Mouse (Mus musculus): Measurements from ENCODE around the gene Flt3l.
A peak's percentile ranks its signal among the peaks of the same experiment; 100 is the strongest.
"Not testable (repeated sequence)": the region's sequence is repeated elsewhere in the genome, so short reads cannot be mapped to it uniquely, and the experiment has no call there.

Flt3l gene

GRCm38 (mm10) chr7:45098541-45099240, 37.5 kb downstream of the Flt3l start:
- no peak for DNase-seq (ENCODE audit: low spot score in 2 of 2)

GRCm38 (mm10) chr7:45097479-45097878, 38.8 kb downstream of the Flt3l start:
- DNase-seq (ENCODE audit: low spot score in 2 of 2), result no peak

DNA sequence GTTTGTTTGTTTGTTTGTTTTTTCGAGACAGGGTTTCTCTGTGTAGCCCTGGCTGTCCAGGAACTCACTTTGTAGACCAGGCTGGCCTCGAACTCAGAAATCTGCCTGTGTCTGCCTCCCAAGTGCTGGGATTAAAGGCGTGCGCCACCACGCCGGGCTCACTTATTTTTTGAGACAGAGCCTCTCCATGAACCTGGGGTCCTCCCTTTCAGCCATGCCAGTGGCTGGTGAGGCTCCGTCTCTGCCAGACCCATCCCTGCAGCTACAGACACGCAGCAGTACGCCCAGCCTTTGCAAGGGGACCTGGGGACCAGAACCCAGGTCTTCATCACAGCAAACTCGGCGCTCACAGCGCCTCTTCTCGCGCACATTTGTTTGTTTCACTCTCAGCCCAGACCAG, 40.3 kb downstream of the Flt3l start:
- DNase-seq (ENCODE audit: low spot score in 2 of 2), result not testable (repeated sequence)

DNA sequence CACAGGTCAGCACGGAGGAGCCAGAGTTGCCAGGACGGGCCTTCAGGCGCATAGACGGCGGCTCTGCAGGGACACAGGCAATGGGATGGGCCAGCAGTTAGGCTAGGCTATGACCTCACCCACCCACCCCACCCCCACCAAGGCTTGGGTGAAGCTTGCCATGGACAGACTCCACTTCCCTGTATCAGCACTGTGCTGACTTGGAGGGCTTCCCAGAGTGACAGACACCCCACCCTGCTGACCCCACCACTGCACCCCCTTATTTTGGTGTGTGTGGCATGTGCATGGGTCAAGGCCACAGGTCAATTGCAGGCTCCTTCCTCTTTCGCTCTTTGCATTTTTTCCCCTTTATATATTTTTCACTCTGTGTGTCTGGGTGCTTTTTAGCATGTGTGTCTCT, 40.9 kb downstream of the Flt3l start:
- no peak for DNase-seq (ENCODE audit: low spot score in 2 of 2)

DNA sequence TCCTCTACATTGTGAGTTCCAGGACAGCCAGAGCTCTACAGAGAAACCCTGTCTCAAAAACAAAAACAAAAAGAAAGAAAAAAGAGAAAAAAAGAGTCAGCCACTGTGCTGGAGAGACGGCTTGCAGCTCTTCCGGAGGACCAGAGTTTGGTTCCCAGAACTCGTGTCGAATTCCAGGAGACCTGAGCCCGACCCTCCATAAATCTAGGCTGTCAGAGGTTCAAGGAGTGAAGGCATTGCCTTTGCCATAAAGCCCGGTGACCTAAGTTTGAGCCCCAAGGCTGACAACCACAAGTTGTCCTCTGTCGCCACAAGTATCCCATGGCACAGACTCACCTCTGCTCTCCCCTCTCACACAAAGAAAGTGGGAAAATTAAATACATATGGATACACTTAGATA, 42.1 kb downstream of the Flt3l start:
- DNase-seq (ENCODE audit: low spot score in 2 of 2), result no peak

DNA sequence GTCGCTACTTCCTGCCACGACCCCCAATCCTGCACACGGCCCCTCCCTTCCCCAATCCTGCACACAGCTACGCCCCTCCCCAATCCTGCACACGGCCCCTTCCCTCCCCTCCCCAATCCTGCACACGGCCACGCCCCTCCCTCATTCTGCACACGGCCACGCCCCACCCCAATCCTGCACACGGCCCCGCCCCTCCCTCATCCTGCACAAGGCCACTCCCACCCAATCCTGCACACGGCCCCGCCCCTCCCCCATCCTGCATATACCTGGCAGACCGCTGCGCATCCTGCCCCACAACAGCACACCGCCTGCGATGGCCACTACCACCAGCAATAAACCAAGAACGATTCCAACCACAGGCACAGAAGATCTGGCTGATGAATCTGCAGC, 42.7 kb downstream of the Flt3l start:
- DNase-seq (ENCODE audit: low spot score in 2 of 2), result no peak

- DNase-seq (ENCODE audit: low spot score in 2 of 2), result no peak
Observed at GRCm38 (mm10) chr7:45092828-45093515, 43.3 kb downstream of the Flt3l start.

GRCm38 (mm10) chr7:45092048-45092447, 44.2 kb downstream of the Flt3l start, which contains the start of gene Rcn3:
Gene Rcn3 (minus strand): TSS chr7:45092221.
- peak; percentile 41 to 64 for DNase-seq (ENCODE audit: low spot score in 2 of 2)

- DNase-seq (ENCODE audit: low spot score in 2 of 2), result no peak
Observed at GRCm38 (mm10) chr7:45091001-45091990, 44.9 kb downstream of the Flt3l start.

GRCm38 (mm10) chr7:45090251-45090977, 45.8 kb downstream of the Flt3l start:
- DNase-seq (ENCODE audit: low spot score in 2 of 2), result no peak

DNA sequence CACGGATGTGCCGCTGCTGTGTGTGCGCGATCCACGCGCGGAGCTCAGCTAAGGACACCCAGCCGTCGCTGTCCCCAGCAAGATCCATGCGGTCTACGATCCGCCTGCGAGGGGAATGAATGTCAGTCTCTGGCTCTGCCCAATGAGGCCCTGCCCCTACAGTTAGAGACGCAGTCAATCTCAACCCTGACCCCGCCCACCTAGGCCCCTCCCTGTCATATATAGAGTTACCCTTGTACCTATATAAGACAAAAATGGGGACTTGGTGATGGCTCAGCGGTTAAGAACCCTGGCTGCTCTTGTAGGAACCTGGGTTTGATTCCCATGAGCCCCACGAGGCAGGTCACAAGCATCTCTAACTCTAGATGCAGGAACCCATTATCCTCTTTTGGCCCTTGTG, 47.6 kb downstream of the Flt3l start:
- DNase-seq (ENCODE audit: low spot score in 2 of 2), result no peak

DNA sequence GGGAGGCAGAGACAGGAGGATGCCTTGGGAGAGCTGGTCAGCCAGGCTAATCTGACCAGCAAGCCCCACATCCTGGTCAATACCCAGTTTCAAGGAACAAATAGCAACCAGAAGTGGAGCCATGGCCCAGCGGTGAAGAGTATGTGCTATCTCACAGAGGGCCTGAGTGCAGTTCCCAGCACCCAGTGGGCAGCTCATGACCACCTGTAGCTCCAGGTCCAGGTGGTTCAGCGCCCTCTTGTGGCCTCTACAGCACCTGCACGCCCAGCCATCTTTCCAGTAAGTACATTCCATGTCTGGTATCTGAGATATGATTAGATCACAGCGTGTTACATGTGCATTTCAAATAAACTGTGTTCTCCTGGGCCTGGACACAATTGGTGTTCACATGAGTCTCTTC, 50.1 kb downstream of the Flt3l start:
- no peak for DNase-seq (ENCODE audit: low spot score in 2 of 2)

DNA sequence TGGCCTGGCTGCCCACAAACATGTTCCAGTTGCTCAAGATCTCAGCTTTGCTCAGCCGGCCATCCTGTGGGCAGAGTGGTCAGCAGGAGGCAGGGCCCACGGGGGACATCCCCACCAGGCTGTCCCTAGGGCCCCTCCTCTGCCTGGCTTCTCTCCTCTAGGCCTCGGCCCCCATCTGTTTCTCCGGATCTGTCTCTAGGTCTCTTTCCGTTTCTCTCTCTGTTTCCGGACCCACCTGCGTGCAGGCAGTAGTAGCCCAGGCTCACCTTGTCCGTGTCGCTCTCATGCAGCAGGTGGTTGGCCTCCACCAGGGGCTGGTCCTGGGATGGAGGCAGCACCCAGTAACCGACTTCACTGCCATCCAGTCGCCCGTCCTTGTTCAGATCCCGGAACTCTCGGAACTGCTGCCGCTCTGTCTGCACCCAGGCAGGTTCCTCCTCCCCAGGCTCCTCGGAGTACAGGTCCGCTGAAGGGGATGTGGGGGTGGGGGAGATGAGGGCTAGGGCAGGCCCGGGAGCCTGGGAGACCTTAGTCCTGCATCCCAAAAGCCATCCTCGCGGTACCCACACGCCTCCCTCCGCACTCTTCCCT, 52.8 kb downstream of the Flt3l start:
- no peak for DNase-seq (ENCODE audit: low spot score in 2 of 2)

GRCm38 (mm10) chr7:45082401-45083299, 53.6 kb downstream of the Flt3l start:
- no peak for DNase-seq (ENCODE audit: low spot score in 2 of 2)

GRCm38 (mm10) chr7:45081016-45081415, 55.2 kb downstream of the Flt3l start:
- no peak for DNase-seq (ENCODE audit: low spot score in 2 of 2)

DNA sequence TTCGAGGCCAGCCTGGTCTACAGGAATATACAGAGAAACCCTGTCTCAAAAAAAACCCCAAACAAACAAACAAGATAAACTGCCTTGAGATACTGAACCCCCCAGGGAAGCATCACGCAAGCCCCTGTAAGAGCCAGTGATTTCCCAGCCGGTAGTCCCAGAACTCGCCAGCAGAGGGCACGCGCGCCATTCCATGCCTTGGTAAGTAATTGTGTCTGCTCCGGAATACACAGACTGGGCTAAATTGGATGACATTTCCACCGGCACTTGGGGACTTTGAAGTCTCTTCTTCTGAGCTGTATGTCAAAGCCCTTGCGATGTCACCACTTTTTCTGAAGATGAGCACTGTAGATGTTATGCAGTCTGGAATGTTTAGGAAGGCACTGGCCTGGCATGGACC, 56.4 kb downstream of the Flt3l start:
- peak; percentile 82 to 92 for DNase-seq (ENCODE audit: low spot score in 2 of 2)

Data from frontal cortex, postnatal 14 days (tissue).